ENCODE assay signal across 9 mouse cellular contexts in genomic region chr9:47367266-47367957, GRCm38 (mm10).
A peak's percentile ranks its signal among the peaks of the same experiment; 100 is the strongest.
DNase-seq lines count a peak whose midpoint lies in the region; ATAC-seq and TF ChIP-seq lines count a peak whose summit lies in the region.
"Had no signal": no experiment of that assay in that cellular context is flagged by ENCODE, and none has a peak within 500 bp of the region (broad histone marks: within the 10 kb centered on the region; RNA-seq: fewer than 3 reads in every experiment).

No protein-coding gene starts in this region.

- no peaks in the 10 kb centered on the region for H3K27me3 ChIP-seq in cerebellum, adult 2 months (ENCODE audit: control insufficient read depth, insufficient read depth, low read length)
- H3K27me3 ChIP-seq in neural tube, embryonic 11.5 days (ENCODE audit: control insufficient read depth, insufficient read depth, low read length) = 0 out of 2 replicates have a peak, but pooled peaks cover 6% of the 10 kb centered on the region
- peaks cover 37% of the 10 kb centered on the region for H3K27me3 ChIP-seq in liver, embryonic 12.5 days (replicated peaks)
- H3K27me3 ChIP-seq in stomach, postnatal 0 days (ENCODE audit: control insufficient read depth, insufficient read depth, low read length) = no peaks in the 10 kb centered on the region

- ATAC-seq in neural tube, embryonic 11.5 days (ENCODE audit: insufficient read depth, low FRiP score, low TSS enrichment) = peak; percentile 63; the same call in 1 of the 2 replicates
- no peak for ATAC-seq in liver, embryonic 12.5 days
- no peak for ATAC-seq in stomach, postnatal 0 days (ENCODE audit: low FRiP score, low TSS enrichment)

- H3K4me1 ChIP-seq in cerebellum, adult 2 months (ENCODE audit: control insufficient read depth, insufficient read depth, low read length) = peaks cover 5% of the 10 kb centered on the region
- peaks cover 5% of the 10 kb centered on the region; the same call in 1 of the 2 replicates for H3K4me1 ChIP-seq in neural tube, embryonic 11.5 days (ENCODE audit: control insufficient read depth, insufficient read depth, low read length)
- no peaks in the 10 kb centered on the region for H3K4me1 ChIP-seq in liver, embryonic 12.5 days
- peaks cover 2% of the 10 kb centered on the region; the same call in 1 of the 2 replicates for H3K4me1 ChIP-seq in stomach, postnatal 0 days (replicated peaks; ENCODE audit: control insufficient read depth, insufficient read depth)

- DNase-seq in cerebellum, adult 2 months = peak; percentile 42 to 47
- DNase-seq in cerebellum, postnatal 10 days = no peak
- peak; percentile 42 for DNase-seq in neural tube, embryonic 11.5 days (ENCODE audit: low spot score)
- no peak for DNase-seq in neural tube, embryonic 10.5 days (ENCODE audit: extremely low spot score, low spot score)
- DNase-seq in stomach, postnatal 0 days (ENCODE audit: low spot score) = no peak
- no peak for DNase-seq in urinary bladder, postnatal 4 days (ENCODE audit: low spot score in 2 of 2)
- no peak for DNase-seq in ovary, postnatal 14 days (ENCODE audit: low spot score)
- DNase-seq: lung, postnatal 10 days had no signal

- H3K36me3 ChIP-seq in neural tube, embryonic 11.5 days (ENCODE audit: control insufficient read depth, insufficient read depth, low read length) = no peaks in the 10 kb centered on the region
- H3K36me3 ChIP-seq in liver, embryonic 12.5 days = no peaks in the 10 kb centered on the region
- H3K36me3 ChIP-seq in stomach, postnatal 0 days (ENCODE audit: control insufficient read depth, insufficient read depth, low read length) = no peaks in the 10 kb centered on the region

- H3K4me2 ChIP-seq in neural tube, embryonic 11.5 days (ENCODE audit: low read depth) = peak overlapping the region; percentile 59
- H3K4me2 ChIP-seq in liver, embryonic 12.5 days = peak overlapping the region; percentile 52
- peak overlapping the region; percentile 42 for H3K4me2 ChIP-seq in stomach, postnatal 0 days (replicated peaks; ENCODE audit: low read depth)

- H3K9ac ChIP-seq in neural tube, embryonic 11.5 days (ENCODE audit: low read length) = no peak overlapping the region
- H3K9ac ChIP-seq in liver, embryonic 12.5 days = no peak overlapping the region
- H3K9ac ChIP-seq in stomach, postnatal 0 days (ENCODE audit: low read length) = no peak overlapping the region

- H3K9me3 ChIP-seq in neural tube, embryonic 11.5 days (ENCODE audit: control insufficient read depth, low read length) = no peaks in the 10 kb centered on the region
- no peaks in the 10 kb centered on the region for H3K9me3 ChIP-seq in liver, embryonic 12.5 days (replicated peaks)
- no peaks in the 10 kb centered on the region for H3K9me3 ChIP-seq in stomach, postnatal 0 days (ENCODE audit: control insufficient read depth, low read length)

- TF ChIP-seq CTCF in cerebellum, adult 2 months (IDR thresholded peaks at IDR 0.05; ENCODE audit: borderline replicate concordance, insufficient read depth, low read depth, low read length) = no peak
- TF ChIP-seq CTCF in stomach, postnatal 0 days (IDR thresholded peaks at IDR 0.05; ENCODE audit: low read depth) = no peak; the same call in 1 of the 2 replicates

- H3K27ac ChIP-seq in cerebellum, adult 2 months (ENCODE audit: insufficient read depth, low read length) = no peak overlapping the region
- no peak overlapping the region for H3K27ac ChIP-seq in neural tube, embryonic 11.5 days (ENCODE audit: low read depth, low read length)
- H3K27ac ChIP-seq in liver, embryonic 12.5 days = no peak overlapping the region
- H3K27ac ChIP-seq in stomach, postnatal 0 days (replicated peaks) = no peak overlapping the region

- no peak for TF ChIP-seq POLR2A in cerebellum, adult 2 months (IDR thresholded peaks at IDR 0.05; ENCODE audit: borderline replicate concordance, insufficient read depth, low read length)

- H3K4me3 ChIP-seq in cerebellum, adult 2 months (replicated peaks; ENCODE audit: insufficient read depth, low read depth, low read length) = peak overlapping the region; percentile 60
- H3K4me3 ChIP-seq in neural tube, embryonic 11.5 days (ENCODE audit: low read depth, low read length) = peak overlapping the region; percentile 23
- no peak overlapping the region for H3K4me3 ChIP-seq in liver, embryonic 12.5 days
- no peak overlapping the region for H3K4me3 ChIP-seq in stomach, postnatal 0 days (ENCODE audit: low read depth, low read length)

- no peak for TF ChIP-seq EP300 in stomach, postnatal 0 days (optimal IDR thresholded peaks at IDR 0.05)

- WGBS in cerebellum, adult 2 months = 56% methylated on average over 17 of the region's 17 CpGs
- WGBS in neural tube, embryonic 11.5 days = 10% methylated on average over 17 of the region's 17 CpGs
- WGBS in liver, embryonic 12.5 days (ENCODE audit: insufficient replicate concordance) = 19% methylated on average over 17 of the region's 17 CpGs
- 38% methylated on average over 17 of the region's 17 CpGs for WGBS in stomach, postnatal 0 days

Comparison
In these comparisons a context has a peak if more than half of its experiments do, and no peak if none do; other contexts are left out.
1. DNase-seq: peak in cerebellum, adult 2 months (2 of 2) and neural tube, embryonic 11.5 days (single experiment); none in cerebellum, postnatal 10 days (0 of 2), neural tube, embryonic 10.5 days (single experiment), stomach, postnatal 0 days (single experiment), urinary bladder, postnatal 4 days (0 of 2) and ovary, postnatal 14 days (single experiment).
2. H3K4me3 ChIP-seq: peak in cerebellum, adult 2 months (single experiment) and neural tube, embryonic 11.5 days (single experiment); none in liver, embryonic 12.5 days (single experiment) and stomach, postnatal 0 days (single experiment).
3. Peak in every context shown above with its lines, with median percentiles within 50 percentile points of each other: H3K4me2 ChIP-seq.